In genomic region chr14:91865935-91866664, GRCm38 (mm10) we compare ENCODE assay signal across 17 mouse cellular contexts.
DNase-seq lines count a peak whose midpoint lies in the region; ATAC-seq and TF ChIP-seq lines count a peak whose summit lies in the region.
"Had no signal": no experiment of that assay in that cellular context is flagged by ENCODE, and none has a peak within 500 bp of the region (broad histone marks: within the 10 kb centered on the region; RNA-seq: fewer than 3 reads in every experiment).

No protein-coding gene starts in this region.

- intact Hi-C loops in left cerebral cortex, adult 2 months (cut with DNase I): loop anchor here (2.0 kb wide), 1 partner anchor 21 kb away; no protein-coding TSS in a partner anchor

- H3K27me3 ChIP-seq in hindbrain, postnatal 0 days (ENCODE audit: insufficient read depth, low read length): no peaks in the 10 kb centered on the region
- H3K27me3 ChIP-seq: embryonic facial prominence, embryonic 13.5 days; heart, embryonic 12.5 days; kidney, embryonic 15.5 days; neural tube, embryonic 13.5 days; stomach, embryonic 15.5 days had no signal

- H3K9ac ChIP-seq in hindbrain, postnatal 0 days (replicated peaks; ENCODE audit: low read length): no peak overlapping the region
- H3K9ac ChIP-seq: embryonic facial prominence, embryonic 13.5 days; heart, embryonic 12.5 days; kidney, embryonic 15.5 days; neural tube, embryonic 13.5 days; stomach, embryonic 15.5 days had no signal

- no peak for TF ChIP-seq CTCF in hindbrain, postnatal 0 days (IDR thresholded peaks at IDR 0.05; ENCODE audit: low read depth)
- no peak for TF ChIP-seq CTCF in left cerebral cortex, adult 2 months (IDR thresholded peaks at IDR 0.05)

- no peaks in the 10 kb centered on the region for H3K4me1 ChIP-seq in hindbrain, postnatal 0 days (ENCODE audit: insufficient read depth, low read length)
- H3K4me1 ChIP-seq: embryonic facial prominence, embryonic 13.5 days; heart, embryonic 12.5 days; kidney, embryonic 15.5 days; stomach, embryonic 15.5 days had no signal

- WGBS in hindbrain, postnatal 0 days: 21% methylated on average over 5 of the region's 5 CpGs

- ATAC-seq in hindbrain, postnatal 0 days: no peak

- no peak overlapping the region for H3K4me2 ChIP-seq in hindbrain, postnatal 0 days (ENCODE audit: low read depth, low read length)
- H3K4me2 ChIP-seq: embryonic facial prominence, embryonic 13.5 days; heart, embryonic 12.5 days; kidney, embryonic 15.5 days; neural tube, embryonic 13.5 days; stomach, embryonic 15.5 days had no signal

- H3K9me3 ChIP-seq in hindbrain, postnatal 0 days (ENCODE audit: low read length): no peaks in the 10 kb centered on the region
- H3K9me3 ChIP-seq: embryonic facial prominence, embryonic 13.5 days; heart, embryonic 12.5 days; kidney, embryonic 15.5 days; neural tube, embryonic 13.5 days; stomach, embryonic 15.5 days had no signal

- H3K36me3 ChIP-seq in hindbrain, postnatal 0 days (ENCODE audit: insufficient read depth, low read length): no peaks in the 10 kb centered on the region
- H3K36me3 ChIP-seq: embryonic facial prominence, embryonic 13.5 days; heart, embryonic 12.5 days; kidney, embryonic 15.5 days; neural tube, embryonic 13.5 days; stomach, embryonic 15.5 days had no signal

- H3K4me3 ChIP-seq in hindbrain, postnatal 0 days (ENCODE audit: low read length): no peak overlapping the region
- H3K4me3 ChIP-seq in left cerebral cortex, adult 2 months: no peak overlapping the region
- H3K4me3 ChIP-seq: embryonic facial prominence, embryonic 13.5 days; heart, embryonic 12.5 days; kidney, embryonic 15.5 days; neural tube, embryonic 13.5 days; stomach, embryonic 15.5 days had no signal

- DNase-seq in embryo, embryonic 10 days (ENCODE audit: low spot score): peak; percentile 4
- no peak for DNase-seq in embryo, embryonic 9.5 days (ENCODE audit: extremely low spot score)
- peak; percentile 9 for DNase-seq in ovary, adult 18-20 months (ENCODE audit: low spot score)
- DNase-seq in ovary, postnatal 10 days (ENCODE audit: low spot score): no peak
- peak; percentile 9 for DNase-seq in hindbrain, postnatal 0 days (ENCODE audit: low spot score)
- no peak for DNase-seq in right cerebral cortex, adult 2 months (ENCODE audit: low spot score in 2 of 2)
- DNase-seq in left cerebral cortex, adult 2 months (ENCODE audit: extremely low spot score in 1 of 2, low spot score in 2 of 2): no peak
- no peak for DNase-seq in cerebellum, adult 9-10 months
- DNase-seq: cerebellum, adult 11-12 months; cerebellum, postnatal 36 days; retina, postnatal 1 day; thymus, postnatal 14 days had no signal

- no peak overlapping the region for H3K27ac ChIP-seq in hindbrain, postnatal 0 days
- no peak overlapping the region for H3K27ac ChIP-seq in left cerebral cortex, adult 2 months
- H3K27ac ChIP-seq: embryonic facial prominence, embryonic 13.5 days; kidney, embryonic 15.5 days; neural tube, embryonic 13.5 days; stomach, embryonic 15.5 days had no signal

Comparison
In these comparisons a context has a peak if more than half of its experiments do, and no peak if none do; other contexts are left out.
1. DNase-seq: peak in embryo, embryonic 10 days (single experiment), ovary, adult 18-20 months (single experiment) and hindbrain, postnatal 0 days (single experiment); none in embryo, embryonic 9.5 days (single experiment), ovary, postnatal 10 days (single experiment), right cerebral cortex, adult 2 months (0 of 2), left cerebral cortex, adult 2 months (0 of 2) and cerebellum, adult 9-10 months (single experiment).